Mouse (Mus musculus) lung, postnatal 0 days (tissue): ENCODE data around the gene Arhgap25. TPM values are rescaled to one million over a fixed set of nuclear protein-coding genes. Genes with fewer than 3 reads are reported as not detected.

ENCODE experiments used
- ATAC-seq: fragments of 200-750 bp; cut with Nextera tagmentation; 2 replicates; pipeline ENCODE4 v1.8.0; 2017; ENCODE audit warnings: moderate library complexity
- DNase-seq: peaks from one replicate; pipeline ENCODE4 v3.0.0-alpha.2; 2016; ENCODE audit warnings: low spot score
- H3K27ac ChIP-seq: fragments of 300-500 bp; sonication (generic); 2 replicates; pipeline ENCODE4 v1.5.1; 2014; ENCODE audit warnings: antibody characterized with exemption, mild to moderate bottlenecking, low read length, mixed read lengths
- H3K27me3 ChIP-seq: fragments of 300-500 bp; sonication (generic); replicated peaks from 2 replicates; pipeline ENCODE4 v1.6.1; 2014; ENCODE audit warnings: low read length, mixed read lengths; ENCODE audit not compliant: insufficient read depth
- H3K36me3 ChIP-seq: fragments of 300-500 bp; sonication (generic); 2 replicates; pipeline ENCODE4 v1.6.1; 2014; ENCODE audit warnings: low read length, mixed read lengths; ENCODE audit not compliant: insufficient read depth
- H3K4me1 ChIP-seq: fragments of 300-500 bp; sonication (generic); 2 replicates; pipeline ENCODE4 v1.6.1; 2014; ENCODE audit warnings: antibody characterized with exemption, low read depth, low read length, mixed read lengths; ENCODE audit not compliant: insufficient read depth
- H3K4me2 ChIP-seq: fragments of 300-500 bp; sonication (generic); replicated peaks from 2 replicates; pipeline ENCODE4 v1.6.1; 2014; ENCODE audit warnings: low read depth, mild to moderate bottlenecking, low read length, moderate library complexity, mixed read lengths
- H3K4me3 ChIP-seq: fragments of 300-500 bp; sonication (generic); 2 replicates; pipeline ENCODE4 v1.5.1; 2014; ENCODE audit warnings: low read depth, low read length
- H3K9ac ChIP-seq: fragments of 300-500 bp; sonication (generic); replicated peaks from 2 replicates; pipeline ENCODE4 v1.6.1; 2014; ENCODE audit warnings: low read depth, mild to moderate bottlenecking
- H3K9me3 ChIP-seq: fragments of 300-500 bp; sonication (generic); 2 replicates; pipeline ENCODE4 v1.6.1; 2016; ENCODE audit warnings: low read length, mixed read lengths
- CTCF ChIP-seq: IDR thresholded peaks from 2 replicates; pipeline ENCODE4 v1.5.1; 2016; ENCODE audit warnings: antibody characterized with exemption, mild to moderate bottlenecking
- EP300 ChIP-seq: IDR thresholded peaks from 2 replicates; pipeline ENCODE4 v1.6.1; 2016; ENCODE audit warnings: antibody characterized with exemption, mild to moderate bottlenecking, control low read depth
- WGBS: fragments of 180-500 bp; shearing (Covaris S2); extraction: QIAGEN DNeasy Blood & Tissue Kit; methylation state at CpG from one replicate; pipeline ENCODE4 v1.1.7; 2014; 5-methylcytosine and 5-hydroxymethylcytosine counted together
- polyA plus RNA-seq: library from polyadenylated mRNA; unstranded; fragments of >200 nt; fragmentation: Nextera tagmentation; extraction: Ambion mirVana; gene quantifications from 2 replicates; pipeline ENCODE4 v1.2.1, GENCODE M21; 2015

Gene Arhgap25
- polyA plus RNA-seq, 1 experiment from 2014 or later: 9.9 TPM

GRCm38 (mm10) chr6:87447217-87447616 lies 85.8 kb downstream of the Arhgap25 start:
- Histone ChIP-seq H3K4me2 (no peak overlapping the region), H3K27ac (no peak overlapping the region), H3K4me1 (no peaks in the 10 kb centered on the region), H3K36me3 (no peaks in the 10 kb centered on the region), H3K9me3 (no peaks in the 10 kb centered on the region), H3K4me3 (no peak overlapping the region), H3K27me3 (no peaks in the 10 kb centered on the region), H3K9ac (no peak overlapping the region)
- DNase-seq: no peak
- no peak for ATAC-seq
- TF ChIP-seq EP300: no peak
- TF ChIP-seq CTCF: no peak
- WGBS: 78% methylated on average over 4 of the region's 4 CpGs

DNA sequence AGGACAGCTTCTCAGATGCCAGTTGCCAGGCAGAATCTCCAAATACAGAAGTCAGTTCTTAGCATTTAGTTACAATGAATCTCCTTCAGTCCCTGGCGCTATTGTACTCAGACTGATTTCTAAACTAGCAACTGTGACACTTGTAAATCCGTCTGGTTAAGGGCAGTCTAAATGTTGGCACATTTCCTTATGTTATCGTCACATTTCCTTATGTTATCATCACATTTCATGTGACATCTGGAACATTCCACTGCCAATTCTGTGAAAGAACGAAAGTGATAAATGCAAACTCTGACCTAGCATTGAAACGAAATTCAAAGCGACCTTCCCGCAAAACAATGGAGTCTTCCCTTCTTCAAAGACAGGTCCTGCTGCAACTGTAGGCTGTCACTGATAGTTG lies 87.8 kb downstream of the Arhgap25 start:
- no peaks in the 10 kb centered on the region for H3K27me3 ChIP-seq
- H3K27ac ChIP-seq: no peak overlapping the region
- H3K4me2 ChIP-seq: no peak overlapping the region
- H3K9ac ChIP-seq: no peak overlapping the region
- 51% methylated on average over 7 of the region's 7 CpGs for whole genome bisulfite sequencing
- no peak for TF ChIP-seq EP300
- no peak for TF ChIP-seq CTCF
- no peaks in the 10 kb centered on the region for H3K4me1 ChIP-seq
- H3K9me3 ChIP-seq: no peaks in the 10 kb centered on the region
- DNase-seq (no peak), ATAC-seq (no peak)
- H3K4me3 ChIP-seq: no peak overlapping the region
- H3K36me3 ChIP-seq: no peaks in the 10 kb centered on the region

GRCm38 (mm10) chr6:87443253-87443652 lies 89.8 kb downstream of the Arhgap25 start:
- 63% methylated on average over 11 of the region's 11 CpGs for WGBS
- Histone ChIP-seq H3K9ac (no peak overlapping the region), H3K4me3 (no peak overlapping the region), H3K36me3 (no peaks in the 10 kb centered on the region), H3K27ac (no peak overlapping the region), H3K9me3 (no peaks in the 10 kb centered on the region), H3K4me1 (no peaks in the 10 kb centered on the region), H3K27me3 (no peaks in the 10 kb centered on the region), H3K4me2 (no peak overlapping the region)
- DNase-seq: no peak
- no peak for ATAC-seq
- no peak for TF ChIP-seq CTCF
- TF ChIP-seq EP300: no peak

- no peak overlapping the region for H3K4me3 ChIP-seq
- no peaks in the 10 kb centered on the region for H3K36me3 ChIP-seq
- no peaks in the 10 kb centered on the region for H3K27me3 ChIP-seq
- 64% methylated on average over 8 of the region's 8 CpGs for WGBS
- no peak overlapping the region for H3K4me2 ChIP-seq
- no peak for DNase-seq
- no peak overlapping the region for H3K27ac ChIP-seq
- no peak overlapping the region for H3K9ac ChIP-seq
- no peaks in the 10 kb centered on the region for H3K9me3 ChIP-seq
- H3K4me1 ChIP-seq: no peaks in the 10 kb centered on the region
- no peak for TF ChIP-seq CTCF
- no peak for TF ChIP-seq EP300
- no peak for ATAC-seq
Measured at GRCm38 (mm10) chr6:87436745-87437144, 96.3 kb downstream of the Arhgap25 start.

DNA sequence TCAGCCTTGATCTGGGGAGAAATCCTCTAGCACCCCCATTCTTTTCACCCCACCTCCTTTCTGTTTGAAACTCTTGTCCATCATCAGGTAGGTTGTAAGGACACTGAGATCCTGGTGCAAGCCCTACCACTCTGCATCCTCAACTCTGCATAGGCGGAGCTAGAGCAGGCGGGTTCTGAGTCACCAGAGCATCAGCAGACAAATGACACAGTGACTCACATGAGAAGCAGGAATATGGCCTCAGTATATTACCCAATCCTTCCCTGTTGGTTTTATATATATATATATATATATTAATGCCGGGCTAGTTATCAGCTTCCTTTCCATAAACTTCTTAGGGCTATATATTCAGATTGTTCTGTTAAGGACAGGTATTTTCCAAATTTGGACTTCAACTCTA lies 97.3 kb downstream of the Arhgap25 start:
- TF ChIP-seq CTCF: no peak
- no peak for TF ChIP-seq EP300
- no peak for DNase-seq
- no peak for ATAC-seq
- WGBS: 90% methylated on average over 3 of the region's 3 CpGs
- Histone ChIP-seq H3K27ac (no peak overlapping the region), H3K27me3 (no peaks in the 10 kb centered on the region), H3K9ac (no peak overlapping the region), H3K9me3 (no peaks in the 10 kb centered on the region), H3K4me3 (no peak overlapping the region), H3K36me3 (no peaks in the 10 kb centered on the region), H3K4me1 (no peaks in the 10 kb centered on the region), H3K4me2 (no peak overlapping the region)

- Histone ChIP-seq H3K4me1 (no peaks in the 10 kb centered on the region), H3K36me3 (no peaks in the 10 kb centered on the region), H3K27ac (no peak within 1 kb of the TSS), H3K4me2 (no peak within 1 kb of the TSS), H3K9me3 (no peaks in the 10 kb centered on the region), H3K4me3 (no peak within 1 kb of the TSS), H3K27me3 (no peaks in the 10 kb centered on the region), H3K9ac (no peak within 1 kb of the TSS)
- 41% methylated on average over 6 of the region's 7 CpGs for WGBS
- no peak for TF ChIP-seq EP300
- TF ChIP-seq CTCF: no peak
- DNase-seq (no peak), ATAC-seq (no peak)
Measured at GRCm38 (mm10) chr6:87428487-87429044, 104.5 kb downstream of the Arhgap25 start, which contains the start of gene Bmp10. Gene Bmp10, plus strand, starts transcription at chr6:87428994.

DNA sequence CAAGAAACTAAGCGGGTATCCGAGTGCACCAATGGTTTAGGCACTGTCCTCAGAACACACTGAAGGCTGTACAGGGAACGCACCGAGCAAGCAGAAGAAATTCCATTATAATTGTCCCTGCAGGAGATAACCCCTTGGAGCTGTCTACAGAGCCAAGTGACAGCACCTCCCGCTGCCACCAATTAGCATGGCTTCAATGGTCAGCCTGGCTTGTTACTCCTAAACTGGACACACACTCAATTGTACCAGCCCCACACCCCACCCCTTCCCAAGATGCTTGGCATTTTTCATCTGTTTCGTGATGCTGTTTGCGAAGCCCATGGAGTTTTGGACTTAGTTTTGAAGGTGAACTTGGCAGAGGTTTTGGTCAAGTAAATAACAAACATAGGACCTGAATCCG lies 105.4 kb downstream of the Arhgap25 start:
- Histone ChIP-seq H3K9ac (no peak overlapping the region), H3K27me3 (no peaks in the 10 kb centered on the region), H3K36me3 (no peaks in the 10 kb centered on the region), H3K4me2 (no peak overlapping the region), H3K27ac (no peak overlapping the region), H3K9me3 (no peaks in the 10 kb centered on the region), H3K4me1 (no peaks in the 10 kb centered on the region), H3K4me3 (no peak overlapping the region)
- no peak for DNase-seq
- no peak for TF ChIP-seq CTCF
- TF ChIP-seq EP300: no peak
- 71% methylated on average over 8 of the region's 8 CpGs for WGBS
- ATAC-seq: no peak
